Mouse (Mus musculus): ENCODE measurements around the gene Fam166a.
"Not testable (repeated sequence)": the region's sequence is repeated elsewhere in the genome, so short reads cannot be mapped to it uniquely, and the experiment has no call there.

The Fam166a gene

GRCm38 (mm10) chr2:25242101-25242506, 23.6 kb downstream of the Fam166a start, which contains the start of the genes Rnf208 and Cysrt1:
TSS of gene Rnf208 (plus strand) at chr2:25242255.
TSS of gene Cysrt1 (minus strand) at chr2:25242452.
- no peak for DNase-seq (ENCODE audit: low read depth, low spot score)

GRCm38 (mm10) chr2:25243342-25243741, 24.8 kb downstream of the Fam166a start:
- DNase-seq (ENCODE audit: low read depth, low spot score): no peak

GRCm38 (mm10) chr2:25244144-25244543, 25.6 kb downstream of the Fam166a start:
- DNase-seq (ENCODE audit: low read depth, low spot score): no peak

- DNase-seq (ENCODE audit: low read depth, low spot score): no peak
Observed at GRCm38 (mm10) chr2:25246183-25247072, 27.9 kb downstream of the Fam166a start, which contains the start of gene AL732309.1. TSS of gene AL732309.1 (minus strand) at chr2:25246863.

- DNase-seq (ENCODE audit: low read depth, low spot score): no peak
Observed at GRCm38 (mm10) chr2:25252331-25252730, 33.8 kb downstream of the Fam166a start.

GRCm38 (mm10) chr2:25255284-25255779, 36.8 kb downstream of the Fam166a start, which contains the start of gene Tmem203:
TSS of gene Tmem203 (plus strand) at chr2:25255439.
- DNase-seq (ENCODE audit: low read depth, low spot score): peak; percentile 80

GRCm38 (mm10) chr2:25256443-25257109, 38.0 kb downstream of the Fam166a start:
- DNase-seq (ENCODE audit: low read depth, low spot score): not testable (repeated sequence)

GRCm38 (mm10) chr2:25257250-25257649, 38.7 kb downstream of the Fam166a start:
- not testable (repeated sequence) for DNase-seq (ENCODE audit: low read depth, low spot score)

GRCm38 (mm10) chr2:25258887-25259286, 40.3 kb downstream of the Fam166a start:
- no peak for DNase-seq (ENCODE audit: low read depth, low spot score)

- no peak for DNase-seq (ENCODE audit: low read depth, low spot score)
Observed at GRCm38 (mm10) chr2:25261870-25262269, 43.3 kb downstream of the Fam166a start.

- peak; percentile 91 for DNase-seq (ENCODE audit: low read depth, low spot score)
Observed at GRCm38 (mm10) chr2:25262291-25262767, 43.8 kb downstream of the Fam166a start, which contains the start of gene Tprn. TSS of gene Tprn (plus strand) at chr2:25262618.

GRCm38 (mm10) chr2:25262795-25263622, 44.5 kb downstream of the Fam166a start:
- no peak for DNase-seq (ENCODE audit: low read depth, low spot score)

GRCm38 (mm10) chr2:25263623-25264285, 45.2 kb downstream of the Fam166a start:
- DNase-seq (ENCODE audit: low read depth, low spot score): no peak

GRCm38 (mm10) chr2:25264286-25264660, 45.7 kb downstream of the Fam166a start:
- no peak for DNase-seq (ENCODE audit: low read depth, low spot score)

GRCm38 (mm10) chr2:25264851-25265250, 46.3 kb downstream of the Fam166a start:
- no peak for DNase-seq (ENCODE audit: low read depth, low spot score)

GRCm38 (mm10) chr2:25265897-25266656, 47.5 kb downstream of the Fam166a start:
- no peak for DNase-seq (ENCODE audit: low read depth, low spot score)

- no peak for DNase-seq (ENCODE audit: low read depth, low spot score)
Observed at GRCm38 (mm10) chr2:25266720-25267119, 48.2 kb downstream of the Fam166a start.

GRCm38 (mm10) chr2:25267241-25267640, 48.7 kb downstream of the Fam166a start:
- no peak for DNase-seq (ENCODE audit: low read depth, low spot score)

GRCm38 (mm10) chr2:25267746-25268309, 49.3 kb downstream of the Fam166a start:
- DNase-seq (ENCODE audit: low read depth, low spot score): no peak
